Mouse (Mus musculus) hindbrain, embryonic 10.5 days (tissue): ENCODE measurements around the gene Dhtkd1. TPM values are rescaled to one million over a fixed set of nuclear protein-coding genes. Genes with fewer than 3 reads are reported as not detected.

Experiments
- DNase-seq: peaks from one replicate; pipeline ENCODE4 v3.0.0-alpha.2; 2017; ENCODE audit warnings: low spot score
- H3K27ac ChIP-seq: fragments of 300-500 bp; sonication (generic); 2 replicates; pipeline ENCODE4 v1.5.1; 2016; ENCODE audit warnings: mild to moderate bottlenecking, moderate library complexity
- H3K27me3 ChIP-seq: fragments of 300-500 bp; sonication (generic); 2 replicates; pipeline ENCODE4 v1.6.1; 2016; ENCODE audit warnings: mild to moderate bottlenecking; ENCODE audit not compliant: poor library complexity, insufficient read depth, severe bottlenecking
- H3K36me3 ChIP-seq: fragments of 300-500 bp; sonication (generic); 2 replicates; pipeline ENCODE4 v1.6.1; 2016; ENCODE audit warnings: mild to moderate bottlenecking, moderate library complexity
- H3K4me1 ChIP-seq: fragments of 300-500 bp; sonication (generic); replicated peaks from 2 replicates; pipeline ENCODE4 v1.6.1; 2016; ENCODE audit warnings: mild to moderate bottlenecking
- H3K4me3 ChIP-seq: fragments of 300-500 bp; sonication (generic); 2 replicates; pipeline ENCODE4 v1.5.1; 2016; ENCODE audit warnings: mild to moderate bottlenecking, moderate library complexity
- H3K9me3 ChIP-seq: fragments of 300-500 bp; sonication (generic); 2 replicates; pipeline ENCODE4 v1.6.1; 2016; ENCODE audit warnings: mild to moderate bottlenecking, moderate library complexity
- WGBS: fragments of 180-500 bp; shearing (Covaris S2); methylation state at CpG from one replicate; pipeline ENCODE4 v1.1.7; 2016; 5-methylcytosine and 5-hydroxymethylcytosine counted together
- polyA plus RNA-seq: library from polyadenylated mRNA; unstranded; fragments of >200 nt; fragmentation: Nextera tagmentation; extraction: Ambion mirVana; gene quantifications from 2 replicates; pipeline ENCODE4 v1.2.1, GENCODE M21; 2016

The Dhtkd1 gene
- polyA plus RNA-seq, 1 experiment from 2014 or later = 3.8 TPM

- no peaks in the 10 kb centered on the region for H3K36me3 ChIP-seq
- 92% methylated on average over 1 of the region's 1 CpGs for WGBS
- H3K27me3 ChIP-seq = no peaks in the 10 kb centered on the region
- no peak for DNase-seq
- H3K4me1 ChIP-seq = peaks cover 18% of the 10 kb centered on the region
- no peaks in the 10 kb centered on the region for H3K9me3 ChIP-seq
- H3K4me3 ChIP-seq = no peak overlapping the region
- no peak overlapping the region for H3K27ac ChIP-seq
Observed at GRCm38 (mm10) chr2:5945629-5946028, 3.0 kb upstream of the Dhtkd1 start.

GRCm38 (mm10) chr2:5943071-5943470 lies 479 bp upstream of the Dhtkd1 start:
- Histone ChIP-seq H3K36me3 (no peaks in the 10 kb centered on the region), H3K4me1 (peaks cover 15% of the 10 kb centered on the region), H3K27ac (peak overlapping the region; percentile 83; the same call in 1 of the 2 replicates), H3K27me3 (no peaks in the 10 kb centered on the region), H3K4me3 (peak overlapping the region; percentile 69), H3K9me3 (no peaks in the 10 kb centered on the region)
- WGBS = 33% methylated on average over 4 of the region's 4 CpGs
- DNase-seq = no peak

GRCm38 (mm10) chr2:5941861-5942415 lies 654 bp downstream of the Dhtkd1 start:
- no peaks in the 10 kb centered on the region for H3K27me3 ChIP-seq
- DNase-seq = no peak
- H3K27ac ChIP-seq = peak overlapping the region; percentile 83

GRCm38 (mm10) chr2:5940936-5941335 lies 1.7 kb downstream of the Dhtkd1 start:
- no peaks in the 10 kb centered on the region for H3K36me3 ChIP-seq
- H3K27me3 ChIP-seq = no peaks in the 10 kb centered on the region
- H3K4me1 ChIP-seq = peaks cover 15% of the 10 kb centered on the region
- 93% methylated on average over 9 of the region's 9 CpGs for WGBS
- DNase-seq = no peak
- H3K9me3 ChIP-seq = no peaks in the 10 kb centered on the region
- H3K27ac ChIP-seq = no peak overlapping the region
- no peak overlapping the region for H3K4me3 ChIP-seq

More at GRCm38 (mm10) chr2:5941861-5942415, 654 bp downstream of the Dhtkd1 start:
- H3K4me3 ChIP-seq = peak overlapping the region; percentile 69
- H3K36me3 ChIP-seq = no peaks in the 10 kb centered on the region
- H3K9me3 ChIP-seq = no peaks in the 10 kb centered on the region
- peaks cover 15% of the 10 kb centered on the region for H3K4me1 ChIP-seq
- 59% methylated on average over 11 of the region's 11 CpGs for WGBS

GRCm38 (mm10) chr2:5939911-5940310 lies 2.7 kb downstream of the Dhtkd1 start:
- no peaks in the 10 kb centered on the region for H3K27me3 ChIP-seq
- peaks cover 15% of the 10 kb centered on the region for H3K4me1 ChIP-seq
- no peaks in the 10 kb centered on the region for H3K36me3 ChIP-seq
- H3K9me3 ChIP-seq = no peaks in the 10 kb centered on the region
- WGBS = 91% methylated on average over 14 of the region's 14 CpGs
- no peak for DNase-seq
- H3K4me3 ChIP-seq = no peak overlapping the region
- H3K27ac ChIP-seq = no peak overlapping the region

- peaks cover 15% of the 10 kb centered on the region for H3K4me1 ChIP-seq
- H3K4me3 ChIP-seq = no peak overlapping the region
- H3K9me3 ChIP-seq = no peaks in the 10 kb centered on the region
- H3K36me3 ChIP-seq = no peaks in the 10 kb centered on the region
- 89% methylated on average over 3 of the region's 3 CpGs for WGBS
- DNase-seq = no peak
- H3K27me3 ChIP-seq = no peaks in the 10 kb centered on the region
- H3K27ac ChIP-seq = no peak overlapping the region
Observed at GRCm38 (mm10) chr2:5939319-5939718, 3.3 kb downstream of the Dhtkd1 start.

GRCm38 (mm10) chr2:5936550-5936949 lies 6.0 kb downstream of the Dhtkd1 start:
- Histone ChIP-seq H3K4me3 (no peak overlapping the region), H3K27ac (no peak overlapping the region), H3K36me3 (no peaks in the 10 kb centered on the region), H3K27me3 (no peaks in the 10 kb centered on the region), H3K9me3 (no peaks in the 10 kb centered on the region), H3K4me1 (no peaks in the 10 kb centered on the region)
- WGBS = 93% methylated on average over 4 of the region's 4 CpGs
- DNase-seq = no peak

- Histone ChIP-seq H3K27me3 (no peaks in the 10 kb centered on the region), H3K4me3 (no peak overlapping the region), H3K36me3 (no peaks in the 10 kb centered on the region), H3K9me3 (no peaks in the 10 kb centered on the region), H3K27ac (no peak overlapping the region), H3K4me1 (no peaks in the 10 kb centered on the region)
- WGBS = 83% methylated on average over 6 of the region's 6 CpGs
- no peak for DNase-seq
Observed at GRCm38 (mm10) chr2:5936068-5936467, 6.5 kb downstream of the Dhtkd1 start.

GRCm38 (mm10) chr2:5934936-5935335 lies 7.7 kb downstream of the Dhtkd1 start:
- Histone ChIP-seq H3K4me1 (no peaks in the 10 kb centered on the region), H3K9me3 (no peaks in the 10 kb centered on the region), H3K4me3 (no peak overlapping the region), H3K36me3 (peaks cover 8% of the 10 kb centered on the region), H3K27ac (no peak overlapping the region), H3K27me3 (no peaks in the 10 kb centered on the region)
- DNase-seq = no peak
- 93% methylated on average over 3 of the region's 3 CpGs for WGBS

- no peaks in the 10 kb centered on the region for H3K27me3 ChIP-seq
- 92% methylated on average over 5 of the region's 5 CpGs for WGBS
Observed at GRCm38 (mm10) chr2:5931938-5932337, 10.7 kb downstream of the Dhtkd1 start.

GRCm38 (mm10) chr2:5930291-5931054 lies 12.1 kb downstream of the Dhtkd1 start:
- DNase-seq = no peak

More at GRCm38 (mm10) chr2:5931938-5932337, 10.7 kb downstream of the Dhtkd1 start:
- H3K27ac ChIP-seq = no peak overlapping the region
- H3K36me3 ChIP-seq = peaks cover 33% of the 10 kb centered on the region
- H3K9me3 ChIP-seq = no peaks in the 10 kb centered on the region
- H3K4me1 ChIP-seq = no peaks in the 10 kb centered on the region
- DNase-seq = no peak
- H3K4me3 ChIP-seq = no peak overlapping the region

GRCm38 (mm10) chr2:5929793-5930192 lies 12.8 kb downstream of the Dhtkd1 start:
- no peak overlapping the region for H3K27ac ChIP-seq
- 90% methylated on average over 5 of the region's 5 CpGs for WGBS
- H3K4me3 ChIP-seq = no peak overlapping the region
- H3K4me1 ChIP-seq = no peaks in the 10 kb centered on the region
- H3K36me3 ChIP-seq = peaks cover 33% of the 10 kb centered on the region
- H3K9me3 ChIP-seq = no peaks in the 10 kb centered on the region
- no peak for DNase-seq
- no peaks in the 10 kb centered on the region for H3K27me3 ChIP-seq

More at GRCm38 (mm10) chr2:5930291-5931054, 12.1 kb downstream of the Dhtkd1 start:
- no peaks in the 10 kb centered on the region for H3K27me3 ChIP-seq
- H3K9me3 ChIP-seq = no peaks in the 10 kb centered on the region
- H3K36me3 ChIP-seq = peaks cover 33% of the 10 kb centered on the region
- no peaks in the 10 kb centered on the region for H3K4me1 ChIP-seq
- no peak overlapping the region for H3K4me3 ChIP-seq
- 90% methylated on average over 18 of the region's 18 CpGs for WGBS
- H3K27ac ChIP-seq = no peak overlapping the region

- Histone ChIP-seq H3K4me3 (no peak overlapping the region), H3K27ac (no peak overlapping the region), H3K27me3 (no peaks in the 10 kb centered on the region), H3K36me3 (peaks cover 33% of the 10 kb centered on the region), H3K4me1 (no peaks in the 10 kb centered on the region), H3K9me3 (no peaks in the 10 kb centered on the region)
- 95% methylated on average over 5 of the region's 5 CpGs for WGBS
- DNase-seq = no peak
Observed at GRCm38 (mm10) chr2:5927481-5927880, 15.1 kb downstream of the Dhtkd1 start.
